Mouse (Mus musculus): Measurements from ENCODE around the gene Ly75.

Ly75 gene

GRCm38 (mm10) chr2:60326948-60327347 is 56.2 kb downstream of the Ly75 start:
- DNase-seq (ENCODE audit: low spot score in 2 of 2) = no peak

- no peak for DNase-seq (ENCODE audit: low spot score in 2 of 2)
Measured at GRCm38 (mm10) chr2:60323411-60323810, 59.7 kb downstream of the Ly75 start.

GRCm38 (mm10) chr2:60322031-60322726 is 60.9 kb downstream of the Ly75 start:
- DNase-seq (ENCODE audit: low spot score in 2 of 2) = no peak

DNA sequence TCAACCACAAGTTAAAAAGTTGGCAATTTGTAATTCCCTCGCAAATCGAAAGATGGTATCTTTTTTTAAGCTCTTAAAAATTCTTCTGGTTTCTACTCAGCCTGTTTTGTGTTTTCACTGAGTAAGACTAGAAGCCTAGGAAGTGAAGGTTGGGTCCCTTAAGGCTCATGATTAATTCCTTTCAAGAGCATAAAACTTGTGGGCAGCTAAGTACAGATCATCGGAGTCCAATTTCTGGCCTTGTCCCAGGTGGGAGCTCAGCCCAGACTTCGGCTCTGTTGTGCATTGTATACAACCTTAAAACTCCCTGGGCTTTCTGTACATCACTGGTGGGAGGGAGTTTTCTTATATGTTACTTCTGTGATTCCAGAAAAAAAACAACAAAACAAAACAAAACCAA is 79.3 kb downstream of the Ly75 start:
- DNase-seq (ENCODE audit: low spot score in 2 of 2) = no peak

GRCm38 (mm10) chr2:60299323-60299722 is 83.8 kb downstream of the Ly75 start:
- DNase-seq (ENCODE audit: low spot score in 2 of 2) = no peak

DNA sequence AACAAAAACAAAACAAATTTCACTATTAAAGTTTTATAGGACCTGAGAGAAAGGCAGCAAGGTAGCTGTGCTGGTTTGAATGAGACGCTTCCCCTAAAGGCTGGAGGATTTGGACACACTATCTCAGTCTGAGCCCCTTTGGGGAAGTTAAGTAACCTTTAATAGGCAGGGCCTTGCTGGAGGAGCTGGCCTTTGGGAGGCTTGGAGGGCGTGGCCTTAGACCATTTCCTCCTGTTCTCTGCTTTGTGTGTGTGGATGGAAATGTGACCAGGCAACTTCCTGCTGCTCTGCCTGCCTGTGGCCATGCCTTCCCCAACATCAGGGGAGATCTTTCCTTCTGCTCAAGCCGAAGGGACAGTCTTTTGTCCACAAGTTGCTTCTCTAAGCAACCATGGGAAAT is 84.8 kb downstream of the Ly75 start:
- no peak for DNase-seq (ENCODE audit: low spot score in 2 of 2)

GRCm38 (mm10) chr2:60291381-60291780 is 91.7 kb downstream of the Ly75 start:
- DNase-seq (ENCODE audit: low spot score in 2 of 2) = no peak

DNA sequence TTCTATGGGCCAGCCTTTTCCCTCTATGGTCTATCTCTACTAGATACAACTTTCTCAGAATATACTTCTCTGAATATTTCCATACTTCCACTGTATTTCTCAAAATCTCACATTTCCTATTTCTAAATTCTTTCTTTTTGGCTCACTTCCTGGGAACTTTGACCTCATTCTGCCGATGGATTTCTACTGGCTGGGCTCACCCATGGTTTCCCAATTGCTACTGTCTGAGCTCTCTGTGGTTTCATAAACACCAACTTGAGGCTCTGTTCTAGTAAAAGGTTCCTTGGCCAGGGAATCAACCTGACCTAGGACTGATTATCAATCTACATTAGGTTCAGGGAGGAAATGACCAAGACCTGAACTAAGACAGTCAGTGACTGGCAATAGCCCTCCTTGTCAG is 93.7 kb downstream of the Ly75 start:
- no peak for DNase-seq (ENCODE audit: low spot score in 2 of 2)

GRCm38 (mm10) chr2:60288606-60289005 is 94.5 kb downstream of the Ly75 start:
- no peak for DNase-seq (ENCODE audit: low spot score in 2 of 2)

GRCm38 (mm10) chr2:60285107-60285617 is 97.9 kb downstream of the Ly75 start:
- DNase-seq (ENCODE audit: low spot score in 2 of 2) = no peak

DNA sequence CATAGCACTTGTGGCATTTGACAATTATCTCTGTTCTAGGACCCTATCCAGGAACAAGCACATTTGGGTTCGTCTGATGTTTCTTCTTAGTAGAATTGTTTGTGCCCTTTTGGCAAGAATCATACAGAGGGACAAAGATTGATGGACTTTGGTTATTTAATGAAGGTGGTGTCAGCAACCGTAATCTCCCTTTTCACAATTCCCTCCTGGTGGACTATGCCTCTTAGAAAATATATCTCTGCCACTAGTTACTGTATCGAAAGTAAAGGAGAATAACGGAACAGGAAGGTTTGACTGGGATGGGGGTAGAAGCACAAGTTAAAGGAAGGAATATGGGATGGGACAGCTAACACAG is 98.7 kb downstream of the Ly75 start, which contains the start of gene Cd302:
Gene Cd302 (minus strand): TSS at position 22 of the 355 bp plus-strand sequence.
- no peak for DNase-seq (ENCODE audit: low spot score in 2 of 2)

DNA sequence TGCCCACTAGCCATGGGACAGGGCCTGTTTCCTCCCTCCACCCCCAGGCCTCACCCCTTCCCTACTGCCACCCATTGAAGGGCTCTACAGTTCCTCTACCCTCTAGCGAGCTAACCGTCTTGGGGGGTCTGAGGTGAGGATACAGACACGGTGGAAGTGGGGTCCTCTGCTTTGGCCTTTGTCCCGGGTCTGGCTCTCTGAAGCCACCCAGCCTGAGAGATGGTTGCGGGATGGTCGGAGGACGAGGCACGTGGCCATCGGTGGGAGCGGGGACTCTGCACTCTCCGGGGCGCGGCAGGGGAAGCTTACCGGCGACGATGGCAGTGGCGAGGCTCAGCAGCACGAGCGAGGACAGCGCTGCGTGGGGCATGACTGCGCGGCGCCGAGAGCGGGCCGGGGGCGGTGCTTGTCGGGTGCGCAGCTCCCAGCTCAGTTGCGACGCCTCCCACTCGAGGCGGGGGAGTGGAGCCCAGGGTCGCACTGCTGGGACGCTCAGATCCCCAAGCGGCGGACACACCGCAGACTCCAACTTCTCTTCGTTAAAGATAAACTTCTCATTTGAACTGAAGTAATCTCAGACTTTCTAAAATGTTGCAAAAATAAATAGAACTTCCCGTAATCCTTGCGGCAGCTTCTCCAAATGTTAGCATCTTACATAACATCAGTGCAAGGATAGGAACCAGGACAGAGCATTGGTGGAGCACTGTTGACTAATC is 99.2 kb downstream of the Ly75 start:
- peak; percentile 68 to 79 for DNase-seq (ENCODE audit: low spot score in 2 of 2)

- DNase-seq (ENCODE audit: low spot score in 2 of 2) = no peak
Measured at GRCm38 (mm10) chr2:60283208-60283750, 99.8 kb downstream of the Ly75 start.

DNA sequence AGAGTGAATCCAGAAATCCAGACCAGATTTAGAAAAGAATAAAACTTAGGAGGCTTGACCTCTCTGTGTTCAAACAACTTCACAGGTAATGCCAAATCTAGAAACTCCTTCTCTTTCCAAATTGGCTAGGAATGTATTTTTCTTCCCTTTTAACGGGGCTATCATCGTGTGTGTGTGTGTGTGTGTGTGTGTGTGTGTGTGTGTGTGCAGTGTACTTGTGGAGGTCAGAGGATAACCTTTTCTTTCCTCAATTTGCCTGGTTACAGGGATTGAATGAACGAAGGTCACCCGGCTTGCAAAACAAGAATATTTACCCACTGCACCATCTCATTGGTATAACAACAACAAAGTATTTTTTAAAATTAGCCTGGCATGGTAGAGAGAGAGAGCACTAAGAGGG is 100.5 kb downstream of the Ly75 start:
- DNase-seq (ENCODE audit: low spot score in 2 of 2) = no peak

- DNase-seq (ENCODE audit: low spot score in 2 of 2) = no peak
Measured at GRCm38 (mm10) chr2:60278627-60279026, 104.5 kb downstream of the Ly75 start.

DNA sequence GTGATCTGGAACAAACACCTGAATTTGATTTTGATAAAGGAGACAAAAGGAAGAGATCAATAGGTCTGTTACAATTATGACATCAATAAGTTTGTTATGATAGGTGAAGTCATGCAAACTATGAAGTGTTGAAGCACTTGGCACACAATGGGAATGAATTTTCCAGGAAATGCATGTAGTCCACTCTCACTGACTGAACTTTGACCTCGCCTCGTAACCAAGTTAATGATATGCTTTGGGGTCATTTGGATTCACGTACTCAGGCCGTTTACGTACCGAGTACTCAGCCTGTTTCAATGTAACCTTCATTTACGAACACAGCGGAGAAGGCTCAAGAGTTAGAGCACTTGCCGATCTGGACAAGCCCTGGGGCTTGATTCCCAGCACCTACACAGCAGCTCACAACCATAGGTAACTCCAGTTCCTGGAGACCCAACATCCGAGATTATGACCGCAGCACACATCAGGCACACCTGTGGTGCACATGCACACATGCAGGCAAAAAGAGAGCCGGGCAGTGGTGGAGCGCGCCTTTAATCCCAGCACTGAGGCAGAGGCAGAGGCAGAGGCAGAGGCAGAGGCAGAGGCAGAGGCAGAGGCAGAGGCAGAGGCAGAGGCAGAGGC is 113.1 kb downstream of the Ly75 start:
- no peak for DNase-seq (ENCODE audit: low spot score in 2 of 2)

- no peak for DNase-seq (ENCODE audit: low spot score in 2 of 2)
Measured at GRCm38 (mm10) chr2:60267567-60267966, 115.5 kb downstream of the Ly75 start.

DNA sequence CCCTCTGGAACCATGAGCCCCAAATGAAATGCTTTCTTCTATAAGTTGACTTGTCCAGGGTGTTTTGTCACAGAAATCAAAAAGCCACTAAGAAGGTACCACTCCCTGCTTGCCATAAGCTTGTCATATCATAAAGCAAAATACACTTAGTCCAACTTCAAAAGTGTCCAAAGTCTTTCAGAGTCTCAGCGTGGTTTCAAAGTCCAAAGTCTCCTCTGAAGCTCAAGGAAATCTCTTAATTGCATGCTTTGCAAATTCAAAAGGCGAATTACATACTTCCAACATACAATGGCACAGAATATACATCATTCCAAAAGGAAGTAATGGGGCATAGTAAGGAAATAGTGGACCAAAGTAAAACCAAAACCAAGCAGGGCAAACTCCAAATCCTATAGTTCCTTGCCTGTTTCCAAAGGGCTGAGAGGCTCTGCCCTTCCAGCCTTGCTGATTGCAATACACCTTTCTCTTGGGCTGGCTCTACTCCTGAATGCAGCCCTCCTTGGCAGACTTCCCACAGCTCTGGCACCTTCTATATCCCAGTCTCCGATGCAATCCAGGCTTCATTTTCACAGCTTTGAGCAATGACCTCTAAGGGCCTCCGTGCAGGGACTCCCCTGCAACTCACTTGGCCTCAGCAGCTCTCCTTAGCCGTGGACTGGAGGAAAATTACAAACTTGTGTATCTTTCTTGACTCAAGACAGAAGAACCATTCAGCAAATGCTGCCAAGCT is 122.3 kb downstream of the Ly75 start:
- DNase-seq (ENCODE audit: low spot score in 2 of 2) = no peak

GRCm38 (mm10) chr2:60259186-60259585 is 123.9 kb downstream of the Ly75 start:
- no peak for DNase-seq (ENCODE audit: low spot score in 2 of 2)

DNA sequence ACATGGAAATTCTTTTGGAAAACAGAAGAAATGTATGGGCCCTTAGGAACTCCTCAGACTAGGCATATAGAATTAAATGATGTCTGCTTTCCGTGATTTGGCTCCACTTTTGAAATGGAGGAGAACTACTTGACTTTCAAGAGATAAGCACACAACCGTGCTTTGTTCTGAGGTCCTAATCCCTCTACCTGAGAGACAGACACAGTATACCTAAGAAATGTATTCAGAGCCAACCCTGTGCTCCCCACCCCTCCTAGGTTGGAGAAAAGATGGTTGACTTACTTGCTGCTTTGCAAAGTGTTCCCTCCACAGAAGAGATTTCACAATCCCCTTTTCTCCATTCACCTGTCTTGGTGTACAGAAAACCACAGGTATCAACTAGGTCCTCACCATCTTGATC is 126.4 kb downstream of the Ly75 start:
- DNase-seq (ENCODE audit: low spot score in 2 of 2) = no peak

DNA sequence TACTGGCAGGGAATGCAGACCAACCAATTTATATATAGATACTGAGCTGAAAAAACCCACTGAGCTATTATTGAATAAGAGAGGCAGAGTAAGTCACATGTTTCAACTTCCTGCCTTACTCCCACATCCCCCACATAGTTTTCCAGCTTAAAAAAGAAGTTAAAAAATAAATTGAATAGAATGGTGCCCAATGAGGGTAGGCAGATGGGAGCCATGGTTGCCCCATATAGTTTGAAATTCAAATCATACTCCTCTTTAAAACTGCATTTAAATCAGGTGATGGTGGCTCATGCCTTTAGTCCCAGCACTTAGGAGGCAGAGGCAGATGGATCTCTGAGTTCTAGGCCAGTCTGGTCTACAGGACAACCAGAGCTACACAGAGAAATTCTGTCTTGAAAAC is 129.6 kb downstream of the Ly75 start:
- no peak for DNase-seq (ENCODE audit: low spot score in 2 of 2)

- no peak for DNase-seq (ENCODE audit: low spot score in 2 of 2)
Measured at GRCm38 (mm10) chr2:60252782-60253181, 130.3 kb downstream of the Ly75 start.
